Mouse (Mus musculus): ENCODE results near the gene Cth. TPM values are rescaled to one million over a fixed set of nuclear protein-coding genes. Genes with fewer than 3 reads are reported as not detected.

Cth gene
- total and polyA plus RNA-seq, 3 experiments, result 0.93 to 4.8 (median 1.3) TPM

DNA sequence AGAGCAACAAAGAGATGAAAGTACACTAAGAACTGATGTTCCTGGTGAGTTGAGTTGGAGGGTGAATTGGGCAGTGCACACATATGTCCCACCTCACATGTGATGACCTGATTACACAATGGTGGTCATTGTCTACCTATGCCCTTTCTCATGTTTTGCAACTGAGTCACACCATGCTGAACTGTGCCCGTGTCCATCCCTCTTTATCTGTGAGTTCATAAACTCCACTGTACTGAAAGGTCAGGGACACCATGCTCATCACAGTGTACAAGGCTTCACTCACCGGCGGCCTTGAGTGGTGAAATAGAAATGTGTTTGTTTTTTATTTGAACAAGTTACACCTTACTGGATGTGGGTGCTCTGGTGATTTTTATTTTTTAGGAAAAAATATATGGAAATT is 42.9 kb downstream of the Cth start:
- DNase-seq, result no peak
- no peak for TF ChIP-seq CTCF (IDR thresholded peaks at IDR 0.05)
- TF ChIP-seq POLR2A (IDR thresholded peaks at IDR 0.05; ENCODE audit: insufficient read depth, low read depth, low read length), result no peak
- TF ChIP-seq EP300 (IDR thresholded peaks at IDR 0.05; ENCODE audit: insufficient read depth, low read depth, low read length), result no peak

DNA sequence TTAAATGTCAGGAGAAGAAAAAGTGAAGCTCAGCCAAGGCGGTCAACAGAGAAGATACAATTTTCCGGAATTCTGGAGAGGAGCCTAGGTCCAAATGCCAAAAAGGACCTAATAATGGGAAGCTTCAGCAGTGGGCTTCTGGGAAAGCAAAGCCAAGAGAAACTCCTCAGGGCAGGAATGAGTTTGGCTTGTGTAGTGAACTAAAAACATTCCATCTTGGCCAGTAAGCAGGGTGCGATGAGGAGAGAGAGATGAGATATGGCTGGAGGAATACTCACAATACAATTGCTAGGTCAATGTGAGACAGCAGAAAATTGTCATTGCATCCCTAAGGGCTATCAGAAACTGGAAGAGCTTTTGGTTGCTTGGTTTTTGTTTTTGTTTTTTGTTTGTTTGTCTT is 43.9 kb downstream of the Cth start:
- Histone ChIP-seq H3K4me1 (ENCODE audit: control insufficient read depth, insufficient read depth, low read length) (no peaks in the 10 kb centered on the region), H3K27ac (no peak overlapping the region), H3K9ac (ENCODE audit: low read depth, low read length) (no peak overlapping the region), H3K79me2 (replicated peaks; ENCODE audit: control insufficient read depth, insufficient read depth, low read length) (no peaks in the 10 kb centered on the region), H3K4me3 (no peak overlapping the region), H3K27me3 (ENCODE audit: control insufficient read depth, insufficient read depth, low read length) (no peaks in the 10 kb centered on the region), H3K36me3 (ENCODE audit: control insufficient read depth, insufficient read depth, low read length) (no peaks in the 10 kb centered on the region)
- intact Hi-C loops (cut with DNase I), result no loop called here
- TF ChIP-seq EP300 (IDR thresholded peaks at IDR 0.05; ENCODE audit: insufficient read depth, low read depth, low read length) (no peak), CTCF (IDR thresholded peaks at IDR 0.05) (no peak), POLR2A (IDR thresholded peaks at IDR 0.05; ENCODE audit: insufficient read depth, low read depth, low read length) (no peak)
- DNase-seq, result no peak
- WGBS, result 75% methylated on average over 3 of the region's 3 CpGs

More for the DNA sequence above, 42.9 kb downstream of the Cth start:
- intact Hi-C loops (cut with DNase I), result no loop called here
- Histone ChIP-seq H3K4me1 (ENCODE audit: control insufficient read depth, insufficient read depth, low read length) (no peaks in the 10 kb centered on the region), H3K79me2 (replicated peaks; ENCODE audit: control insufficient read depth, insufficient read depth, low read length) (no peaks in the 10 kb centered on the region), H3K27ac (no peak overlapping the region), H3K27me3 (ENCODE audit: control insufficient read depth, insufficient read depth, low read length) (no peaks in the 10 kb centered on the region), H3K4me3 (no peak overlapping the region), H3K36me3 (ENCODE audit: control insufficient read depth, insufficient read depth, low read length) (no peaks in the 10 kb centered on the region), H3K9ac (ENCODE audit: low read depth, low read length) (no peak overlapping the region)
- 85% methylated on average over 3 of the region's 3 CpGs for WGBS

DNA sequence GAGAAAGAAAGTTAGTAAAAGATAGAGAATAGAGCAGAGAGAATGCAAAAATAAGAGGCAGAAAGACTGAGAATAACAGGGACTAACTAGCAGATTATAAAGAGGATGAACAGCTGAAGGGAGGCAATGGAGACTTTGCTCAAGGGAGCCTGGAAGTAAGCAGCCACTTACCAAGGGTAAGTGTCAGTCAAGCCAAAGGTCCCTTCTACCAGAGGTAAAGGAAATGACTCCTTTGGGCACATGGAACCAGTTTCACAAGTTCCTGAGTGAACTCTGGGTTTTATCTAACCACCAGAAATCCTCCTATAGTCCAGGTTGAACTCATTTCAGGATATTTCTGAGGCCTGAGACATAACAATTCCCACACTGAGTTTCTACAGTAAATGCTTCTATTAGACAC is 47.0 kb downstream of the Cth start:
- no peak for DNase-seq
- H3K27me3 ChIP-seq (ENCODE audit: control insufficient read depth, insufficient read depth, low read length), result no peaks in the 10 kb centered on the region
- no peaks in the 10 kb centered on the region for H3K36me3 ChIP-seq (ENCODE audit: control insufficient read depth, insufficient read depth, low read length)
- H3K79me2 ChIP-seq (replicated peaks; ENCODE audit: control insufficient read depth, insufficient read depth, low read length), result no peaks in the 10 kb centered on the region
- H3K9ac ChIP-seq (ENCODE audit: low read depth, low read length), result no peak overlapping the region
- H3K4me3 ChIP-seq, result no peak overlapping the region
- H3K27ac ChIP-seq, result no peak overlapping the region
- TF ChIP-seq CTCF (IDR thresholded peaks at IDR 0.05) (no peak), EP300 (IDR thresholded peaks at IDR 0.05; ENCODE audit: insufficient read depth, low read depth, low read length) (no peak), POLR2A (IDR thresholded peaks at IDR 0.05; ENCODE audit: insufficient read depth, low read depth, low read length) (no peak)
- no peaks in the 10 kb centered on the region for H3K4me1 ChIP-seq (ENCODE audit: control insufficient read depth, insufficient read depth, low read length)
- intact Hi-C loops (cut with DNase I), result loop anchor here (2.0 kb wide), 1 partner anchor 199 kb away; no protein-coding TSS in a partner anchor

DNA sequence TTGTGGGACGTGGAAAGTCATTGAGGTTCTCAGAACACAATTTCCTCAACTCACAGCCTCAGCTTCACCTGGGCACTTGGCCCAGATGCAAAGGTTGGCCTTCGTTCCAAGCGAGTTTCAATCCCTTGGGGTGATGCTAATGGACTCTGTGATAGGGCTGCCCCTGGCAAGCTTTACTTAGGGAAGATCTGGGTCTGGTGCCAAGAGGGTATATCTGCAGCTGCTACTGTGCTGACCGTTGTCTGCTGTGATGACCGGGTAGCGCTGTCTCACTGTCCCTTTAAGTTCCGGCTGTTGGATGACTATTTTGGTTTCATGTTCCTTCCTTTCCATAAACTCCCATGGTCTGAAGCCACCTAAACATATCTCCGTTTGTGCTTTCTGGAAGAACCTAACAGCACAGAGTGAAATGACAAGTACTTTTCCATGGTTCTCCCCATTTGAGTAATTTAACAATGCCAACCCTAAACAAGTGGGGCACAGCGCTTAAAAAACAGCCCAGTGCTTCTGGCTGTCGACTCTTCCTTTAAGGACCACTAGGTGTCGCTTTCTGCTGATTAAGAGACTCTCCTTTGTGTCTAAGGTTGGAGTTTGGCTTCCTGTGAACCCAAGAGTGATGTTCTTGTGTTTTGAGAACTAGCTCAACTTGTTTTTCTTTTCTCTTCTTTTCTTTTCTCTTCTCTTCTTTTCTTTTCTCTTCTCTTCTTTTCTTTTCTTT is 48.3 kb downstream of the Cth start:
- Histone ChIP-seq H3K27me3 (ENCODE audit: control insufficient read depth, insufficient read depth, low read length) (no peaks in the 10 kb centered on the region), H3K4me1 (ENCODE audit: control insufficient read depth, insufficient read depth, low read length) (no peaks in the 10 kb centered on the region), H3K79me2 (replicated peaks; ENCODE audit: control insufficient read depth, insufficient read depth, low read length) (no peaks in the 10 kb centered on the region), H3K9ac (ENCODE audit: low read depth, low read length) (no peak overlapping the region), H3K4me3 (no peak overlapping the region), H3K27ac (no peak overlapping the region), H3K36me3 (ENCODE audit: control insufficient read depth, insufficient read depth, low read length) (no peaks in the 10 kb centered on the region)
- intact Hi-C loops (cut with DNase I), result loop anchor here (2.0 kb wide), 1 partner anchor 200 kb away; no protein-coding TSS in a partner anchor
- DNase-seq, result peak; percentile 5 to 19
- TF ChIP-seq POLR2A (IDR thresholded peaks at IDR 0.05; ENCODE audit: insufficient read depth, low read depth, low read length) (no peak), CTCF (IDR thresholded peaks at IDR 0.05) (peak; percentile 89)
- 31% methylated on average over 11 of the region's 11 CpGs for WGBS

- H3K27me3 ChIP-seq (ENCODE audit: control insufficient read depth, insufficient read depth, low read length), result no peaks in the 10 kb centered on the region
- no peak overlapping the region for H3K9ac ChIP-seq (ENCODE audit: low read depth, low read length)
- TF ChIP-seq POLR2A (IDR thresholded peaks at IDR 0.05; ENCODE audit: insufficient read depth, low read depth, low read length) (no peak), EP300 (IDR thresholded peaks at IDR 0.05; ENCODE audit: insufficient read depth, low read depth, low read length) (no peak), CTCF (IDR thresholded peaks at IDR 0.05) (no peak)
- no peaks in the 10 kb centered on the region for H3K4me1 ChIP-seq (ENCODE audit: control insufficient read depth, insufficient read depth, low read length)
- H3K4me3 ChIP-seq, result no peak overlapping the region
- H3K27ac ChIP-seq, result no peak overlapping the region
- H3K36me3 ChIP-seq (ENCODE audit: control insufficient read depth, insufficient read depth, low read length), result no peaks in the 10 kb centered on the region
- H3K79me2 ChIP-seq (replicated peaks; ENCODE audit: control insufficient read depth, insufficient read depth, low read length), result no peaks in the 10 kb centered on the region
- intact Hi-C loops (cut with DNase I), result no loop called here
- no peak for DNase-seq
- WGBS, result 45% methylated on average over 4 of the region's 4 CpGs
Measured at GRCm38 (mm10) chr3:157872897-157873296, 52.0 kb downstream of the Cth start.

GRCm38 (mm10) chr3:157867836-157868235 is 57.0 kb downstream of the Cth start:
- H3K4me3 ChIP-seq, result no peak overlapping the region
- no peak for DNase-seq
- intact Hi-C loops (cut with DNase I), result no loop called here
- no peak overlapping the region for H3K9ac ChIP-seq (ENCODE audit: low read depth, low read length)
- H3K27ac ChIP-seq, result no peak overlapping the region
- TF ChIP-seq POLR2A (IDR thresholded peaks at IDR 0.05; ENCODE audit: insufficient read depth, low read depth, low read length) (no peak), EP300 (IDR thresholded peaks at IDR 0.05; ENCODE audit: insufficient read depth, low read depth, low read length) (no peak), CTCF (IDR thresholded peaks at IDR 0.05) (no peak)
- H3K27me3 ChIP-seq (ENCODE audit: control insufficient read depth, insufficient read depth, low read length), result no peaks in the 10 kb centered on the region
- no peaks in the 10 kb centered on the region for H3K79me2 ChIP-seq (replicated peaks; ENCODE audit: control insufficient read depth, insufficient read depth, low read length)
- H3K4me1 ChIP-seq (ENCODE audit: control insufficient read depth, insufficient read depth, low read length), result no peaks in the 10 kb centered on the region
- H3K36me3 ChIP-seq (ENCODE audit: control insufficient read depth, insufficient read depth, low read length), result no peaks in the 10 kb centered on the region
- WGBS, result 78% methylated on average over 2 of the region's 2 CpGs

Data from heart, adult 2 months (tissue).